Mouse (Mus musculus): ENCODE data around the gene Coro2a. TPM values are rescaled to one million over a fixed set of nuclear protein-coding genes. Genes with fewer than 3 reads are reported as not detected.
"Not testable (repeated sequence)": the region's sequence is repeated elsewhere in the genome, so short reads cannot be mapped to it uniquely, and the experiment has no call there.

Gene Coro2a
- polyA plus RNA-seq, 1 experiment from 2014 or later: 5.2 TPM

DNA sequence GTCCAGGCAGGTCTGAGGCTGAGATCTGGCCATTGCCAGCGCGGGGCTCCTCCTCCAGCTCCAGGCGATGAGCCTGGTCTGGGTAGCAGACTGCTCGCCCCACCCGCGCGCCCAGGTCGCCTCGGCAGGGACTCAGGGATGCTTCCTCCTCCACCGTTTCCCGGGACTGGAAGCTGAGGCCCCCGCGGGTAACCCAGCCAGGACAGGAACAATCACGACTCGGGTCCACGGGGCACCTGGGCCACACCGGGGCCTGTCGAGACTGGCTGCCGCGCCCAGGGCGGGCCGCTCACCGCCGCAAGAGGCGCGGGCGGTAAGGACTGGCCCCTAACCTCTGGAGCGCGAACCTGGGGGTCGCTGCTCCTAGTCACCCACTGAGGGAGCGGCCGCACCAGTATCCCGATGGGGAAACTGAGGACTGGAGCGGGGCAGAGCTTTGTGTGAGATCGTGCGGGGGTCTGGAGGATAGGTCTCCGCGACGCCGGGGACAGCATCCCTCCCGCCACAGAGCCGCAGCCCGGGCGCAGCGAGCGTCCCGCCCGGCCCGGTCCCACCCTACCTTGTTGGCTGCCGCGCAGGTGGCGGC is 651 bp downstream of the Coro2a start:
- peak; percentile 21; the same call in 1 of the 2 replicates for ATAC-seq (ENCODE audit: low read depth)
- peak overlapping the region; percentile 73 for H3K9ac ChIP-seq (ENCODE audit: low read length)
- H3K4me1 ChIP-seq (replicated peaks; ENCODE audit: control insufficient read depth, insufficient read depth, low read length): peaks cover 3% of the 10 kb centered on the region
- no peaks in the 10 kb centered on the region for H3K36me3 ChIP-seq (ENCODE audit: control insufficient read depth, insufficient read depth, low read length)
- no peaks in the 10 kb centered on the region for H3K9me3 ChIP-seq (ENCODE audit: control insufficient read depth, low read length)
- no peak overlapping the region for H3K27ac ChIP-seq (ENCODE audit: low read length)
- H3K4me2 ChIP-seq (ENCODE audit: low read depth, low read length): peak overlapping the region; percentile 99
- WGBS: under 1% methylated on average over 41 of the region's 52 CpGs
- H3K27me3 ChIP-seq (ENCODE audit: control insufficient read depth, insufficient read depth, low read depth, low read length): peaks cover 34% of the 10 kb centered on the region
- peak overlapping the region; percentile 66 for H3K4me3 ChIP-seq (ENCODE audit: low read length)

DNA sequence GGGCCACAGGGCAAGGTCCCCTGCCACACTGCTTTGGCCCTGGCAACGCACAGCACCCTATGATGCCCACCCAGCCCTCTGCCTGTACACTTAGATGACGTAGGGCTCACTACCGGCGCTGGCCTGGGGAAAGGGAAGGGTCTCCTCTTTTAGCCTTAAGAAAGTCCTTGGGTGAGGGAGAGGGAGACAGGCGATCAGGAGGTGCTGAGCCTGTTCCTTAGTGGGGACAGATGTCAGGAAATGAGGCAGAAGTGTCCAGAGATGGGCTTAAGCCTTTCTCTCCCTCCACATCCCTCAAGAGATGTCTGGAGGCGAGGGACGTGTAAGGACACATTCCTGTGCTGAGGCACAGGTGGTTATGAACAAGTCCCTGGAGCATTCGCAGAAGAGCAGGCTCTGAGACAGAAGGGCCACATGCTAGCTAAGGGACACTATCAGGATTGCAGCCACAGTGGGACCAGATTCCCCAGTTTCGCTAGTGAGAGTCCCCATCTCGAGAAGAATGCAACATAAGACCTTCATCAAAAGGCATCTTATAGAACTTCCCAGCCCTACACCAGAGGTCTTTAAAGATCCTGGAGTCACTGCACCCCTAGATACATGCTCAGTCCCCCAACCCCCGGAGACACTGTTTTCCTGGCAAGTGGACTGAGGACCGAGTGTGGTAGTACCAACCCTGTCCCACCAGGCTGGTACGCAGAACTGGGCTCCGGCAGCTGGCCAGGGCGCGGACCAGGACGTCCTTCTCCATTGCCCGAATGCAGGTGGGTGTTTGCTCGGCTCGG is 1.3 kb downstream of the Coro2a start:
- WGBS: 36% methylated on average over 20 of the region's 20 CpGs
- Histone ChIP-seq H3K27me3 (ENCODE audit: control insufficient read depth, insufficient read depth, low read depth, low read length) (peaks cover 34% of the 10 kb centered on the region), H3K9ac (ENCODE audit: low read length) (peak overlapping the region; percentile 73; the same call in 1 of the 2 replicates)

GRCm38 (mm10) chr4:46599609-46600008 is 2.4 kb downstream of the Coro2a start:
- H3K4me3 ChIP-seq (ENCODE audit: low read length); H3K4me2 ChIP-seq (ENCODE audit: low read depth, low read length); H3K4me1 ChIP-seq (replicated peaks; ENCODE audit: control insufficient read depth, insufficient read depth, low read length); H3K27ac ChIP-seq (ENCODE audit: low read length); H3K36me3 ChIP-seq (ENCODE audit: control insufficient read depth, insufficient read depth, low read length); H3K9ac ChIP-seq (ENCODE audit: low read length); ATAC-seq (ENCODE audit: low read depth); H3K9me3 ChIP-seq (ENCODE audit: control insufficient read depth, low read length): not testable (repeated sequence)
- 77% methylated on average over 11 of the region's 12 CpGs for WGBS
- peaks cover 34% of the 10 kb centered on the region for H3K27me3 ChIP-seq (ENCODE audit: control insufficient read depth, insufficient read depth, low read depth, low read length)

More for the DNA sequence above, 1.3 kb downstream of the Coro2a start:
- ATAC-seq (ENCODE audit: low read depth): no peak
- Histone ChIP-seq H3K36me3 (ENCODE audit: control insufficient read depth, insufficient read depth, low read length) (no peaks in the 10 kb centered on the region), H3K4me1 (replicated peaks; ENCODE audit: control insufficient read depth, insufficient read depth, low read length) (peaks cover 3% of the 10 kb centered on the region), H3K9me3 (ENCODE audit: control insufficient read depth, low read length) (no peaks in the 10 kb centered on the region), H3K27ac (ENCODE audit: low read length) (no peak overlapping the region), H3K4me3 (ENCODE audit: low read length) (peak overlapping the region; percentile 66), H3K4me2 (ENCODE audit: low read depth, low read length) (peak overlapping the region; percentile 99)

GRCm38 (mm10) chr4:46598981-46599380 is 3.0 kb downstream of the Coro2a start:
- Histone ChIP-seq H3K4me1 (replicated peaks; ENCODE audit: control insufficient read depth, insufficient read depth, low read length) (peaks cover 3% of the 10 kb centered on the region), H3K36me3 (ENCODE audit: control insufficient read depth, insufficient read depth, low read length) (no peaks in the 10 kb centered on the region), H3K27ac (ENCODE audit: low read length) (no peak overlapping the region), H3K27me3 (ENCODE audit: control insufficient read depth, insufficient read depth, low read depth, low read length) (peaks cover 34% of the 10 kb centered on the region), H3K9ac (ENCODE audit: low read length) (no peak overlapping the region), H3K9me3 (ENCODE audit: control insufficient read depth, low read length) (no peaks in the 10 kb centered on the region), H3K4me3 (ENCODE audit: low read length) (no peak overlapping the region), H3K4me2 (ENCODE audit: low read depth, low read length) (no peak overlapping the region)
- ATAC-seq (ENCODE audit: low read depth): no peak
- 69% methylated on average over 6 of the region's 6 CpGs for WGBS

DNA sequence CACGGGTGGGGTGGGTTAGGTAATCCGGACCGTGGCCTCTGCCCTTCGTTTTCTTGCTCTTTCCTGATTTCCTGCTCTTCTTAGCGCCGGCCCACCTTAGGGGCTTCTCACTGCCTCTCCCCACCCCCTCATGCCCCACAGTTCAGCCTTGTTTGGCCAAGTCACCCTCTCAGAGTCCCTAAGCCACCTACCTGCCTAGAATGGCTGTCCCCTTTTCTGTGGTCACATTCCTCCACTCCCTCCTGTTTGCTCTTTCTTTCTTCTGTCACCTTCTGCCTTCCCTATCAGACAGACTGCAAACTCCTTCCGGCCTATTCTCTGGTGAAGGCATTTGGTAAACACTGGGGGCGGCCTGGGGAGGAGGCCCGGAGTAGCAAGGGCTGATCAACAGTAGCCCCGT is 3.9 kb downstream of the Coro2a start:
- Histone ChIP-seq H3K4me2 (ENCODE audit: low read depth, low read length) (peak overlapping the region; percentile 0; the same call in 1 of the 2 replicates), H3K27ac (ENCODE audit: low read length) (no peak overlapping the region)
- WGBS: 29% methylated on average over 10 of the region's 10 CpGs

DNA sequence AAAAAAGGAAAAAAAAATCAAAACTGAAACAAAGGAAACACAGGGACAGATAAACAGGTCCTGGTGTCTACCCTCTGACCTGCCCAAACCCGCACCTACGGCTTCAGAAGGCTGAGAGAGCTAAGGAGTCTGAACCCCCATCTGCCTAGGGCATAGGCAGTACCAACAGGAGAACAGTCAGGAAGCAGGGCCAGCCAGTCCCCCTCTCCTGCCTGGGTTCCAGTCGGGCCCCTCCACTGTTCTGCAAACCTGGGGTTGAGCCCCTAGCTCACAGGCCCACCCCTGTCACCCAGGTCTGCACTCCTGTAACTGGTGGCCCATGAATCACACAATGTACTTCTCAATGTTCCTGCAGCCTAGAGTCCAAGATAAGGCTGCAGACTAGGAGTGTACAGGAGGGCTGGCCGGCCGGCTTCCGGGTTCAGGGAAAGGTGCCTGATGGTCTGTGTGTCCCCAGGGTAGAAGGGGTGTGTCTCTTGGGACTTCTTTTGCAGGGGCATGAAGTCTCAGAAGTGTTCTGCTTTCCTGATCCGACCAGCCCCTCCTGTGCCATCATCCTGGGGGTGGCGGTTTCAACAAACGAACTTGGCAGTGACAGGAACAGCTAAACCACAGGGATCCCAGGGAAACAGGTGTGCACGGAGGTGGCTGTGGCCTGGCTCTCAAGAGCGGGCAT is 4.6 kb downstream of the Coro2a start:
- 42% methylated on average over 11 of the region's 11 CpGs for WGBS

More for the DNA sequence above, 3.9 kb downstream of the Coro2a start:
- peak overlapping the region; percentile 45 for H3K9ac ChIP-seq (ENCODE audit: low read length)
- peaks cover 34% of the 10 kb centered on the region for H3K27me3 ChIP-seq (ENCODE audit: control insufficient read depth, insufficient read depth, low read depth, low read length)
- H3K4me1 ChIP-seq (replicated peaks; ENCODE audit: control insufficient read depth, insufficient read depth, low read length): peaks cover 3% of the 10 kb centered on the region
- ATAC-seq (ENCODE audit: low read depth): no peak
- H3K9me3 ChIP-seq (ENCODE audit: control insufficient read depth, low read length): no peaks in the 10 kb centered on the region
- no peaks in the 10 kb centered on the region for H3K36me3 ChIP-seq (ENCODE audit: control insufficient read depth, insufficient read depth, low read length)
- no peak overlapping the region for H3K4me3 ChIP-seq (ENCODE audit: low read length)

DNA sequence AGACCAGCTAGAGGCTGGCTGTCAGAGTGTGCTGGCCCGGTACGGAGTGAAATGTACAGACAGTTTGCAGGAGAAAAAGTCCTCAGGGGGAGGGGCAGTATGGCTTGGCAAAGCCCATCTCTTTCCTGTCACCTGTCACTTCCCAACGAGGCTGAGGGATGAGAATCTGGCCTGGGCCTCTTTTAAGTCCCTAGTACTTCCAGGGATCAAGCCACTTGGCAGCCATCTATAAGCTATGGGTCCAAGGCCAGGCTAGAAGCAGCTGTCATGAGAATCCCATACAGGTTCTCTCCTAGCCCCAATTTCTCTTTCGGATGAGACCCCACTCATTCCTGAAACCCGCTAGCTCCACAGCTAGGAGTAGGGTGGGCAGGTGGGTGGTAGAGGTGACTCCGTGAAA is 5.6 kb downstream of the Coro2a start:
- Histone ChIP-seq H3K4me2 (ENCODE audit: low read depth, low read length) (no peak overlapping the region), H3K4me1 (replicated peaks; ENCODE audit: control insufficient read depth, insufficient read depth, low read length) (no peaks in the 10 kb centered on the region; the same call in none of the 2 replicates), H3K4me3 (ENCODE audit: low read length) (no peak overlapping the region), H3K9me3 (ENCODE audit: control insufficient read depth, low read length) (no peaks in the 10 kb centered on the region), H3K27me3 (ENCODE audit: control insufficient read depth, insufficient read depth, low read depth, low read length) (peaks cover 22% of the 10 kb centered on the region), H3K36me3 (ENCODE audit: control insufficient read depth, insufficient read depth, low read length) (no peaks in the 10 kb centered on the region), H3K27ac (ENCODE audit: low read length) (no peak overlapping the region), H3K9ac (ENCODE audit: low read length) (no peak overlapping the region)
- no peak for ATAC-seq (ENCODE audit: low read depth)
- 60% methylated on average over 6 of the region's 6 CpGs for WGBS

More for the DNA sequence above, 4.6 kb downstream of the Coro2a start:
- H3K9me3 ChIP-seq (ENCODE audit: control insufficient read depth, low read length): no peaks in the 10 kb centered on the region
- H3K4me3 ChIP-seq (ENCODE audit: low read length): no peak overlapping the region
- H3K36me3 ChIP-seq (ENCODE audit: control insufficient read depth, insufficient read depth, low read length): no peaks in the 10 kb centered on the region
- H3K27me3 ChIP-seq (ENCODE audit: control insufficient read depth, insufficient read depth, low read depth, low read length): peaks cover 31% of the 10 kb centered on the region
- ATAC-seq (ENCODE audit: low read depth): peak; percentile 40; the same call in 1 of the 2 replicates
- H3K4me2 ChIP-seq (ENCODE audit: low read depth, low read length): peak overlapping the region; percentile 0; the same call in 1 of the 2 replicates
- peaks cover 3% of the 10 kb centered on the region for H3K4me1 ChIP-seq (replicated peaks; ENCODE audit: control insufficient read depth, insufficient read depth, low read length)
- H3K9ac ChIP-seq (ENCODE audit: low read length): peak overlapping the region; percentile 45; the same call in 1 of the 2 replicates
- H3K27ac ChIP-seq (ENCODE audit: low read length): no peak overlapping the region

GRCm38 (mm10) chr4:46594131-46594530 is 7.9 kb downstream of the Coro2a start:
- Histone ChIP-seq H3K4me2 (ENCODE audit: low read depth, low read length) (no peak overlapping the region), H3K4me3 (ENCODE audit: low read length) (no peak overlapping the region), H3K36me3 (ENCODE audit: control insufficient read depth, insufficient read depth, low read length) (no peaks in the 10 kb centered on the region), H3K9me3 (ENCODE audit: control insufficient read depth, low read length) (no peaks in the 10 kb centered on the region), H3K27me3 (ENCODE audit: control insufficient read depth, insufficient read depth, low read depth, low read length) (peaks cover 5% of the 10 kb centered on the region), H3K9ac (ENCODE audit: low read length) (no peak overlapping the region), H3K27ac (ENCODE audit: low read length) (no peak overlapping the region), H3K4me1 (replicated peaks; ENCODE audit: control insufficient read depth, insufficient read depth, low read length) (no peaks in the 10 kb centered on the region)
- 79% methylated on average over 5 of the region's 5 CpGs for WGBS
- ATAC-seq (ENCODE audit: low read depth): no peak

DNA sequence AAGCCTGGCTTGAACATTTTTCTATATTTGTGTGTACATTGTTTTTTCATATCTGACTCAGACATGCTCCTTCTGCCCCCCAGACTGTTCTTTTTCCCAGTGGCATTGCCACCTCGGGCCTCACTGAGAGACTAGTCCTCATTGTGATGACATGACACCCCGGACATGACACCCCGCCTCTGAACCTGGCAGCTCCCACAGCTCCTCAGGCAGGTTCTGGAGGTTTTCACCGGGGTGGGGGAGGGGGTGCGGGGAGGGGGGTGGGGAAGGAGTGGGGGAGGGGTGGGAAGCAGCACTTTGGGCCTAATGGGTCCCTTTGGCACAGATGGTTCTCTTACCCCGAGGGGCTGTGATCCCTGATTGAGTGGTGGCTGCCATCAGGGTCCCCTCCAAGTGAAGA is 8.5 kb downstream of the Coro2a start:
- Histone ChIP-seq H3K9me3 (ENCODE audit: control insufficient read depth, low read length) (no peaks in the 10 kb centered on the region), H3K36me3 (ENCODE audit: control insufficient read depth, insufficient read depth, low read length) (no peaks in the 10 kb centered on the region), H3K27ac (ENCODE audit: low read length) (no peak overlapping the region), H3K4me2 (ENCODE audit: low read depth, low read length) (no peak overlapping the region), H3K27me3 (ENCODE audit: control insufficient read depth, insufficient read depth, low read depth, low read length) (peaks cover 3% of the 10 kb centered on the region), H3K9ac (ENCODE audit: low read length) (no peak overlapping the region), H3K4me3 (ENCODE audit: low read length) (no peak overlapping the region), H3K4me1 (replicated peaks; ENCODE audit: control insufficient read depth, insufficient read depth, low read length) (no peaks in the 10 kb centered on the region)
- 32% methylated on average over 5 of the region's 6 CpGs for WGBS
- no peak for ATAC-seq (ENCODE audit: low read depth)
